Mouse (Mus musculus): ENCODE measurements around the gene Fbn1. TPM values are rescaled to one million over a fixed set of nuclear protein-coding genes. Genes with fewer than 3 reads are reported as not detected.
A peak's percentile ranks its signal among the peaks of the same experiment; 100 is the strongest.

The Fbn1 gene
- total RNA-seq, 2 experiments from 2014 or later, result 389 to 440 TPM

DNA sequence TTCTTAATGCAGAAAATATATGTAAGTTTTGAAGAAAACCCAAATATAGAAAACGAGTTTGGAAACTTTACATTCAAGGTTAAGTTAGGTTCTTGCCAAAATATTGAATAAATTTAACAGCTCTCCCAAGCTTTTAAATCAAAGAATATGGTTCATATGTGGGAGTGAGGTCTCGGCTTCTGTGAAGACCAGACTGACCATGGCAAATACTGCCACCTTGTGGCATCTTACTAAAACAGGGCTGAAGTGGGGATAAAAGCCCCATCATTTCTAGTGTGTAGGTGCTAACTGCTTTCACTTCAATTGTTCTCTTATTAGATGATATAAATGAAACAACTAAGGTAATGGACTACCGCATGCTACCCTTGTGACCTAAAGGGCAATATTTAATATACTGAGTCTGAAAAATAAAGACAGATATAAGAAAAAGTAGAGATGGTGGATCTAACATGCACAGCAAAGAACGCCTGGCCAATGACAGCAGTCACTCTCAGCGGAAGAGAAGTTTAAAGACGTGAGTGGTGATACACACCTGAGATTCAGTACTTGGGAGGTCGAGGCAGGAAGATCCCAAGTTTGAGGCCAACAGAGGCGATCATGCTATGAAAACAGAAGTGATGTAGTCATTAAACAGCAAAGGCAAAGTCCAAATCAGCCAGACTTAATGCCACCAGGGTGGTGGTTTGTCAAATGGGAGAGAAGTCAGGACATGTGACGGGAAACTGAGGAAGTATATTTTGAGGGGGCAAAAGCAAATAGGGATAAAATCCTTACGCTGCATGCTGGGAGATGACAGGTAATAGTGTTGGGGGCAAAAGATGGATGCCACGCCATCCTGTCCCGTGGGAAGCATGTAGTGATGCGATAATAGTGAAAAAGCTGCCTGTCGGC is 248.3 kb downstream of the Fbn1 start:
- DNase-seq (ENCODE audit: low spot score in 2 of 2), result no peak

DNA sequence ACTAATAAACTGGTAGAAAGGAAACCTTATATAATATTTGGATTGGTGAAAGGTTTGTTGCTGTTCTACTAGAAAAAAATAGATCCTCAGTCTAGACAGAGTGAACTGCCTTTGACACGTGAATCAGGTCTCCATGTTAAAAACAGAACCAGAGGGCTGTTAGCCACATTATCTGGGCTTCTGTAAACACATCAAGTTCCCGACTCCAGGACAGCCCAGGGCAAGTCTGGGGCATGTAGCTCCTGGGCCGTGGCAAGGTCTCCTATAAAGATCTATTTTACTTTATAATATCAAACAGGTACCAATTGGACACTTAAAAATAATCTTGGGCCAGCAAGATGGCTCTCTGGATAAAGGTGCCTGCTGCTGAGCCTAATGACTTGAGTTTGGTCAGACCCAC is 251.9 kb downstream of the Fbn1 start:
- DNase-seq (ENCODE audit: low spot score in 2 of 2), result no peak

DNA sequence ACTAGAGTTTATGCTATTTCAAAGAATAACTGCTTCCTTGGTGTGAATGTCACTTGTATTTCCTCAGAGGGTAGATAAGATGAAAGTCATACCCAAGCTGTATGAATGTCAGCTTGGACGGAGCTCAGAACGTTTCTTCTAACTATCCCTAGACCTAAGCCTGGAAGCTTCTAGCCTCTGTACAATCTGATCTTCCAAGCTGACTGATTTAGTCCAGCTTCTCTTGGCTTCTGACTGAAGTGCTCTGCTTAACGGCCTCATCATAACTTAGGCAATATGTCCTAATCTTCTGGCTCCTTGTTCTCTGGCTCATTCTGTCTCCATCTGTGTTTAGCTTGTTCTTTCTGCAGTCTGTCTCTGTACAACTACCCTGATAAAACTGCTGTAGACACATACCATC is 253.2 kb downstream of the Fbn1 start:
- no peak for DNase-seq (ENCODE audit: low spot score in 2 of 2)

DNA sequence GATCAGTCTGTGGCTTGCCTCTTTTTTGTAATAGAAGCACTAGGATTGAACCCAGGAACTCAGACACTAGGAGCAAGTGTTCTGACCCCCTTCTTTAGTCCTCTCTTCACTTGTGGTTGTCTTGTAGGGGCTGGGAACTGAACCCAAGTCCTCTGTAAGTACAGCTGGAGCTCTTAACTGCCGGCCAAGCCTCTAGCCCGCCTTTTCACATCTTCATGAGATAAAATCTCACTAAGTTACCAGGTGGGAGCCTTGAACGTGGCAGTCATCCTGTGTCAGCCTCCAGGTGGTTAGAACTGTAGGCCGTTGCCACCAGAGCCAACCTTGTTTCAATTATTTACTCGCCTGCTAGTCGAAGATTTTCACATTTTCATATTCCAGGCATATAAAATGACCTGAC is 254.1 kb downstream of the Fbn1 start:
- DNase-seq (ENCODE audit: low spot score in 2 of 2), result no peak

DNA sequence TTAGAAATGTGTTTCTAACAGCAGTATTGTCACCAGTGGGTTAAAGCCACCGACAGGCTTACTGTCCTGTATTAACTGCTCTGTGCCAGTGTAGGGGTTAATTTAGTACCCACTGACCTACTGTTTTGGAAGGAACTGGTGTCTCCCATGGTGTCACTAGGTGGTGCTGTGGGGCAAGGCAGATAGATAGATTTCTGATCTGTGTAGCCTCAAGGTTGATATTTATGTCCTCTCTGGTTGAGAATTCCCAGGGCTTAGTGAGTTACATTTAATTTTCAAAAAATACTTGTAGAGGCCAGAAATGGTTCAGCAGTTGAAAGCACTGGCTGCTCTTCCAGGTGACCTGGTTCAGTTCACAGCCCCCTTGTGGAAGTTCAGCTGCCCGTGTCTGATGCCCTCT is 255.5 kb downstream of the Fbn1 start:
- DNase-seq (ENCODE audit: low spot score in 2 of 2), result peak in 1 of 2 experiments; percentile 44

DNA sequence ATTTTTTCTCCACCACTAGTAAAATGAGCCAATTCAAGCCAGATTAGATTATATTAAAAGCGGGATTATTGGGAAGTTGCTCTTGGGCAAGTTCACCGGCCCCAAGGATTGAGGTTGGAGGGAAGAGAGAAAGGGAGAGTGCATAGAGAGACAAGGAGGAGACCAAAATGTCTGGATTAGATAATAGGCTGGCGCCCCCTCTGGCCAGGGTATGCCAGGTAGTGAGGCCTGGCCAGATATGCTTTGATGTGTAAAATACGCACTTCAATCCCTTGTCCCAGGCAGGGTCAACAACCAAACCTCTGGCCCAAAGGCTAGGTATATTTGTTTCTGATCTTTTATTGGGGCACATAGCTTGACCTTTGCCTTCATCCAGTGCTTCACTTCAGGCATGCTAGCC is 256.0 kb downstream of the Fbn1 start:
- DNase-seq (ENCODE audit: low spot score in 2 of 2), result no peak

Other genes starting within 250 kb of the Fbn1 start
- gene Gm9913, start 2.9 kb downstream of the Fbn1 start, total RNA-seq (2021), result under 1 TPM; 0.36 to 0.49 TPM
- 1 to 10 TPM; 3.5 to 4.4 TPM for gene Cep152, start 117.1 kb upstream of the Fbn1 start, total RNA-seq (2021)
- 100 to 1,000 TPM; 115 TPM for gene Eid1, start 165.1 kb upstream of the Fbn1 start, total RNA-seq (2021)
- gene Shc4, start 216.2 kb upstream of the Fbn1 start, total RNA-seq (2021), result 1 to 10 TPM; 3.9 to 4.1 TPM

All from gastrocnemius, postnatal 4 days (tissue).